Mouse (Mus musculus): ENCODE data around the gene Zfp113. TPM values are rescaled to one million over a fixed set of nuclear protein-coding genes. Genes with fewer than 3 reads are reported as not detected.

The Zfp113 gene
- total RNA-seq (2021): 10 to 100 TPM; 10.5 to 10.6 TPM

- intact Hi-C loops (cut with DNase I): loop anchor here (10.0 kb wide), 1 partner anchor 271 kb away; no protein-coding TSS in a partner anchor
- DNase-seq (ENCODE audit: extremely low spot score in 1 of 2, low spot score in 2 of 2): peak; percentile 88 to 91
Measured at GRCm38 (mm10) chr5:138155443-138155976, at the start of gene Zfp113. TSS of gene Zfp113 (minus strand) at chr5:138155744.

GRCm38 (mm10) chr5:138202086-138202485, 46.5 kb upstream of the Zfp113 start:
- DNase-seq (ENCODE audit: extremely low spot score in 1 of 2, low spot score in 2 of 2): no peak
- intact Hi-C loops (cut with DNase I): loop anchor here (1.0 kb wide), 1 partner anchor 46 kb away; no protein-coding TSS in a partner anchor

- DNase-seq (ENCODE audit: extremely low spot score in 1 of 2, low spot score in 2 of 2): no peak
- intact Hi-C loops (cut with DNase I): no loop called here
Measured at GRCm38 (mm10) chr5:138199576-138199975, 44.0 kb upstream of the Zfp113 start.

- no peak for DNase-seq (ENCODE audit: extremely low spot score in 1 of 2, low spot score in 2 of 2)
- intact Hi-C loops (cut with DNase I): no loop called here
Measured at GRCm38 (mm10) chr5:138195463-138195862, 39.9 kb upstream of the Zfp113 start.

GRCm38 (mm10) chr5:138194755-138195345, 39.3 kb upstream of the Zfp113 start:
- DNase-seq (ENCODE audit: extremely low spot score in 1 of 2, low spot score in 2 of 2): peak in 1 of 2 experiments; percentile 51
- intact Hi-C loops (cut with DNase I): no loop called here

GRCm38 (mm10) chr5:138193771-138194727, 38.5 kb upstream of the Zfp113 start, which contains the start of gene Mblac1:
TSS of gene Mblac1 (plus strand) at chr5:138194314.
- intact Hi-C loops (cut with DNase I): no loop called here
- DNase-seq (ENCODE audit: extremely low spot score in 1 of 2, low spot score in 2 of 2): peak; percentile 72 to 85

- intact Hi-C loops (cut with DNase I): no loop called here
- DNase-seq (ENCODE audit: extremely low spot score in 1 of 2, low spot score in 2 of 2): peak; percentile 69 to 85
Measured at GRCm38 (mm10) chr5:138187661-138188306, 32.2 kb upstream of the Zfp113 start.

GRCm38 (mm10) chr5:138186950-138187638, 31.6 kb upstream of the Zfp113 start, which contains the start of the genes Taf6 and Cnpy4:
TSS of gene Taf6 (minus strand) at chr5:138187451.
TSS of gene Cnpy4 (plus strand) at chr5:138187485.
- intact Hi-C loops (cut with DNase I): no loop called here
- peak; percentile 80 to 89 for DNase-seq (ENCODE audit: extremely low spot score in 1 of 2, low spot score in 2 of 2)

GRCm38 (mm10) chr5:138173217-138173616, 17.7 kb upstream of the Zfp113 start:
- DNase-seq (ENCODE audit: extremely low spot score in 1 of 2, low spot score in 2 of 2): no peak
- intact Hi-C loops (cut with DNase I): no loop called here

GRCm38 (mm10) chr5:138171695-138172491, 16.3 kb upstream of the Zfp113 start, which contains the start of the genes Ap4m1 and Mcm7:
TSS of gene Ap4m1 (plus strand) at chr5:138172002.
TSS of gene Mcm7 (minus strand) at chr5:138172422.
- intact Hi-C loops (cut with DNase I): no loop called here
- peak; percentile 98 for DNase-seq (ENCODE audit: extremely low spot score in 1 of 2, low spot score in 2 of 2)

- intact Hi-C loops (cut with DNase I): no loop called here
Measured at GRCm38 (mm10) chr5:138170936-138171561, 15.5 kb upstream of the Zfp113 start.

GRCm38 (mm10) chr5:138165594-138165993, 10.1 kb upstream of the Zfp113 start:
- intact Hi-C loops (cut with DNase I): no loop called here

More at GRCm38 (mm10) chr5:138170936-138171561, 15.5 kb upstream of the Zfp113 start:
- peak; percentile 94 to 98 for DNase-seq (ENCODE audit: extremely low spot score in 1 of 2, low spot score in 2 of 2)

GRCm38 (mm10) chr5:138163610-138164009, 8.1 kb upstream of the Zfp113 start:
- intact Hi-C loops (cut with DNase I): no loop called here
- no peak for DNase-seq (ENCODE audit: extremely low spot score in 1 of 2, low spot score in 2 of 2)

More at GRCm38 (mm10) chr5:138165594-138165993, 10.1 kb upstream of the Zfp113 start:
- no peak for DNase-seq (ENCODE audit: extremely low spot score in 1 of 2, low spot score in 2 of 2)

- intact Hi-C loops (cut with DNase I): no loop called here
- DNase-seq (ENCODE audit: extremely low spot score in 1 of 2, low spot score in 2 of 2): no peak
Measured at GRCm38 (mm10) chr5:138163046-138163445, 7.5 kb upstream of the Zfp113 start.

- DNase-seq (ENCODE audit: extremely low spot score in 1 of 2, low spot score in 2 of 2): peak; percentile 91 to 97
- intact Hi-C loops (cut with DNase I): no loop called here
Measured at GRCm38 (mm10) chr5:138160842-138161665, 5.5 kb upstream of the Zfp113 start, which contains the start of gene Cops6. TSS of gene Cops6 (plus strand) at chr5:138161071.

- intact Hi-C loops (cut with DNase I): no loop called here
- DNase-seq (ENCODE audit: extremely low spot score in 1 of 2, low spot score in 2 of 2): no peak
Measured at GRCm38 (mm10) chr5:138160224-138160762, 4.7 kb upstream of the Zfp113 start.
